Mouse (Mus musculus) heart, embryonic 16.5 days (tissue): ENCODE results near the gene Ifi211. TPM values are rescaled to one million over a fixed set of nuclear protein-coding genes. Genes with fewer than 3 reads are reported as not detected.
"Not testable (repeated sequence)": the region's sequence is repeated elsewhere in the genome, so short reads cannot be mapped to it uniquely, and the experiment has no call there.

Experiments
- ATAC-seq: fragments of 200-750 bp; cut with Nextera tagmentation; replicated peaks from 2 replicates; pipeline ENCODE4 v1.8.0; 2017; ENCODE audit warnings: moderate number of reproducible peaks; ENCODE audit not compliant: insufficient read depth, low FRiP score; ENCODE audit errors: extremely low read depth
- H3K27ac ChIP-seq: fragments of 300-500 bp; sonication (generic); 2 replicates; pipeline ENCODE4 v1.5.1; 2014; ENCODE audit warnings: mild to moderate bottlenecking, low read length, control low read depth, moderate library complexity
- H3K27me3 ChIP-seq: fragments of 300-500 bp; sonication (generic); 2 replicates; pipeline ENCODE4 v1.6.1; 2014; ENCODE audit warnings: low read length, mixed read lengths; ENCODE audit not compliant: control insufficient read depth, insufficient read depth
- H3K36me3 ChIP-seq: fragments of 300-500 bp; sonication (generic); 2 replicates; pipeline ENCODE4 v1.6.1; 2014; ENCODE audit not compliant: control insufficient read depth, insufficient read depth
- H3K4me1 ChIP-seq: fragments of 300-500 bp; sonication (generic); 2 replicates; pipeline ENCODE4 v1.6.1; 2014; ENCODE audit warnings: low read length, mixed read lengths; ENCODE audit not compliant: control insufficient read depth, insufficient read depth
- H3K4me2 ChIP-seq: fragments of 300-500 bp; sonication (generic); 2 replicates; pipeline ENCODE4 v1.6.1; 2014; ENCODE audit warnings: low read depth, mild to moderate bottlenecking, control low read depth, low read length
- H3K4me3 ChIP-seq: fragments of 300-500 bp; sonication (generic); 2 replicates; pipeline ENCODE4 v1.5.1; 2014; ENCODE audit warnings: mild to moderate bottlenecking, control low read depth, low read length
- H3K9ac ChIP-seq: fragments of 300-500 bp; sonication (generic); 2 replicates; pipeline ENCODE4 v1.6.1; 2014; ENCODE audit warnings: low read length, control low read depth
- H3K9me3 ChIP-seq: fragments of 300-500 bp; sonication (generic); replicated peaks from 2 replicates; pipeline ENCODE4 v1.6.1; 2016; ENCODE audit warnings: low read length; ENCODE audit not compliant: control insufficient read depth
- WGBS: fragments of 180-500 bp; shearing (Covaris S2); extraction: QIAGEN DNeasy Blood & Tissue Kit; methylation state at CpG from one replicate; pipeline ENCODE4 v1.1.7; 2014; 5-methylcytosine and 5-hydroxymethylcytosine counted together
- polyA plus RNA-seq: library from polyadenylated mRNA; unstranded; fragments of >200 nt; fragmentation: Nextera tagmentation; extraction: Ambion mirVana; gene quantifications from 2 replicates; pipeline ENCODE4 v1.2.1, GENCODE M21; 2015

Ifi211 gene
- 2.1 and 4.2 TPM in 2 replicates for polyA plus RNA-seq

DNA sequence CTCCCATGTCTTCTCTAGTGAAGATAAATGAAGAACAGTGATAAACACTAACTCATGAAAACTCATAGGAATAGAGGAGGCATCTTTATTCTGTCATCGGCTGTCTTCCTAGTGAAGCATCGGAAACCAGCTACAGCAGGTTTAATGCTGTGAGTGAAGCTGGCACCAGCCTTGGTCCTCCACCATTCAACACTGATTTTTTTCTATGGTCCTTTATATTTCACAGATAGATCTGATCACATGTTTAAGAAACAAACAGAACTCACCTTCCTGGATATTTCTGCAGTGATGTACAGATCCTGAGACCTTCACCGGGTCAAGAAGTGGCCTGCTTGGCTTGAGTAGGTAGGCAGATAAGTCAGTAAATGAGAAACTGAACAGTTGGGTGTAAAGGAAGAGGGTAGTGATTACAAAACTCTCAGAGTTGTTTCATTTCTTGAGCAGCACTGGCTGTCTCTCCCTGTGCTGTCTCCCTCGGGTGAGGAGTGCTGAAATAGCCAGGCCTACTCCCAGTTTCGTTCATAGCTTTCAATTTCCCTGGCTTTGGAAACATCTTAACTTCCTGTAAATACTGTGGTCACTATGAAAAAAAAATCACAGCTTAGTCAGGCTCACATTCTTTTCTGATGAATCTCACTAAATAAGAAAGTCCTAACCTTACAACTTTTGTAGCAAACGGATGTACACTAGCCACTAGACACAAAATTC lies at the start of gene Ifi211:
TSS of gene Ifi211 (minus strand) at position 499 of the 708 bp plus-strand sequence.
- WGBS = 63% methylated on average over 6 of the region's 6 CpGs
- H3K9me3 ChIP-seq, H3K36me3 ChIP-seq, H3K4me3 ChIP-seq, H3K27me3 ChIP-seq, H3K4me1 ChIP-seq, ATAC-seq, H3K4me2 ChIP-seq, H3K9ac ChIP-seq, H3K27ac ChIP-seq: not testable (repeated sequence)

DNA sequence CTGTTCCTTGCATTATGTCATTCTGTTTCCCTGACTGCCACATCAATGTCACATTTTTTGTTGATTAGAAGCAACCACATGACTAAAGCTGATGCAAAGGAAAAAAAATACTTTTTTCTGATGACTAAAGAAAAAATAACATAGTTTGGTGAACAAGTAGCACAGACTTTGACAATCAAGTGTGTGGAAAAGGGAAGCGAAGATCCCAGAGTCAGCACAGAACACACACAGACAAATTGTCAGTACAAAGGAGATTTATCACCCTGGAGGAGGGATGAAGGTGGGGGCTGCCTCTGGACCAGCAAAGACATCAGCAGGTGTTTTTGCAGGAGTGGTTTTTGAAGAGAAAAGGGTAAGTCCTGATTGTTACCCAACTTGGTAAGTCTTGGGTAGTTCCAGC lies 48.6 kb upstream of the Ifi211 start:
- not testable (repeated sequence) for H3K4me2 ChIP-seq, H3K4me3 ChIP-seq, H3K9ac ChIP-seq, ATAC-seq, H3K9me3 ChIP-seq, H3K36me3 ChIP-seq, H3K4me1 ChIP-seq, H3K27ac ChIP-seq, H3K27me3 ChIP-seq
- 93% methylated on average over 1 of the region's 1 CpGs for WGBS

GRCm38 (mm10) chr1:173959998-173960397 lies 47.2 kb upstream of the Ifi211 start:
- H3K4me1 ChIP-seq, H3K4me2 ChIP-seq, H3K27me3 ChIP-seq, H3K36me3 ChIP-seq, H3K9ac ChIP-seq, H3K4me3 ChIP-seq, H3K27ac ChIP-seq, ATAC-seq, H3K9me3 ChIP-seq: not testable (repeated sequence)
- WGBS = 58% methylated on average over 3 of the region's 3 CpGs

- not testable (repeated sequence) for H3K27me3 ChIP-seq, H3K36me3 ChIP-seq, H3K9ac ChIP-seq, H3K4me1 ChIP-seq, H3K4me2 ChIP-seq, H3K9me3 ChIP-seq, H3K4me3 ChIP-seq, ATAC-seq, H3K27ac ChIP-seq
- WGBS = 57% methylated on average over 3 of the region's 3 CpGs
These were observed 43.1 kb upstream of the Ifi211 start for GRCm38 (mm10) chr1:173955839-173956527.

GRCm38 (mm10) chr1:173955071-173955796 lies 42.4 kb upstream of the Ifi211 start:
- 80% methylated on average over 2 of the region's 2 CpGs for WGBS
- H3K4me1 ChIP-seq = no peaks in the 10 kb centered on the region
- H3K9me3 ChIP-seq = no peaks in the 10 kb centered on the region
- no peaks in the 10 kb centered on the region for H3K36me3 ChIP-seq
- no peak overlapping the region for H3K4me3 ChIP-seq
- H3K9ac ChIP-seq = no peak overlapping the region
- H3K27ac ChIP-seq = no peak overlapping the region
- H3K4me2 ChIP-seq = no peak overlapping the region
- ATAC-seq = no peak
- H3K27me3 ChIP-seq = no peaks in the 10 kb centered on the region

DNA sequence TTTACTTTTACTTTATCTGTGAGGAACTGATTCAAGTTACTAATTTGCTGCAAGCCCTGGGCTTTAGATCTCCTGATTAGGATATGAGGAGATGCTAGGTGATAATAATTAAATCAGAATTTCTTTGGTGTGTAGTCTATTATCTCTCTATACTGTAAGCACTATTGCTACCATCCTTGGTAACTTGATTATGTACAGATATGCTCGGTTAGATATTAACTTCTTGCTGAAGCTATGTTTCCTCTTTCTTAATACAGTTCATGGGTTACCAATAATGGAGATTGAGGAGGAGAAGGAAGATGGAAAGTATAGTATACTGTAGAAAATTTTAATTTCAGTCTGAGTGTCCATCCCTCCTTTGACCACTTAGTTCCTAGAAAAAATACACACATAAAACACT lies 40.7 kb upstream of the Ifi211 start:
- Histone ChIP-seq H3K36me3 (no peaks in the 10 kb centered on the region), H3K9me3 (no peaks in the 10 kb centered on the region), H3K4me2 (no peak overlapping the region), H3K4me3 (no peak overlapping the region), H3K27me3 (no peaks in the 10 kb centered on the region), H3K9ac (no peak overlapping the region), H3K27ac (no peak overlapping the region), H3K4me1 (no peaks in the 10 kb centered on the region)
- WGBS = 69% methylated on average over 1 of the region's 1 CpGs
- ATAC-seq = no peak

GRCm38 (mm10) chr1:173949044-173949443 lies 36.2 kb upstream of the Ifi211 start:
- not testable (repeated sequence) for H3K4me3 ChIP-seq, H3K9ac ChIP-seq, H3K4me1 ChIP-seq, H3K27ac ChIP-seq, H3K4me2 ChIP-seq, H3K9me3 ChIP-seq, ATAC-seq, H3K27me3 ChIP-seq, H3K36me3 ChIP-seq
- WGBS = 68% methylated on average over 2 of the region's 2 CpGs

GRCm38 (mm10) chr1:173942780-173943066 lies 29.9 kb upstream of the Ifi211 start:
- not testable (repeated sequence) for ATAC-seq, H3K9ac ChIP-seq, H3K4me3 ChIP-seq, H3K36me3 ChIP-seq, H3K27ac ChIP-seq, H3K4me1 ChIP-seq, H3K9me3 ChIP-seq, H3K27me3 ChIP-seq, H3K4me2 ChIP-seq
